Mouse (Mus musculus) hindbrain, embryonic 16.5 days (tissue): ENCODE results near the gene Ankrd45. TPM values are rescaled to one million over a fixed set of nuclear protein-coding genes. Genes with fewer than 3 reads are reported as not detected.
"Not testable (repeated sequence)": the region's sequence is repeated elsewhere in the genome, so short reads cannot be mapped to it uniquely, and the experiment has no call there.

Experiments used
- ATAC-seq: fragments of 200-750 bp; cut with Nextera tagmentation; 2 replicates; pipeline ENCODE4 v1.8.0; 2017; ENCODE audit warnings: moderate TSS enrichment, moderate library complexity
- H3K27ac ChIP-seq: fragments of 300-500 bp; sonication (generic); 2 replicates; pipeline ENCODE4 v1.5.1; 2014; ENCODE audit warnings: low read depth, mild to moderate bottlenecking, control low read depth, low read length, moderate library complexity
- H3K27me3 ChIP-seq: fragments of 300-500 bp; sonication (generic); replicated peaks from 2 replicates; pipeline ENCODE4 v1.6.1; 2014; ENCODE audit warnings: low read length; ENCODE audit not compliant: control insufficient read depth, insufficient read depth
- H3K36me3 ChIP-seq: fragments of 300-500 bp; sonication (generic); 2 replicates; pipeline ENCODE4 v1.6.1; 2014; ENCODE audit warnings: mild to moderate bottlenecking, low read length, moderate library complexity, mixed read lengths; ENCODE audit not compliant: control insufficient read depth, insufficient read depth
- H3K4me1 ChIP-seq: fragments of 300-500 bp; sonication (generic); 2 replicates; pipeline ENCODE4 v1.6.1; 2014; ENCODE audit warnings: low read depth, low read length; ENCODE audit not compliant: control insufficient read depth, insufficient read depth
- H3K4me2 ChIP-seq: fragments of 300-500 bp; sonication (generic); 2 replicates; pipeline ENCODE4 v1.6.1; 2014; ENCODE audit warnings: mild to moderate bottlenecking, low read length, control low read depth, moderate library complexity
- H3K4me3 ChIP-seq: fragments of 300-500 bp; sonication (generic); 2 replicates; pipeline ENCODE4 v1.5.1; 2014; ENCODE audit warnings: mild to moderate bottlenecking, low read length, control low read depth, moderate library complexity
- H3K9ac ChIP-seq: fragments of 300-500 bp; sonication (generic); 2 replicates; pipeline ENCODE4 v1.6.1; 2014; ENCODE audit warnings: low read depth, mild to moderate bottlenecking, control low read depth, low read length, moderate library complexity
- H3K9me3 ChIP-seq: fragments of 300-500 bp; sonication (generic); 2 replicates; pipeline ENCODE4 v1.6.1; 2014; ENCODE audit warnings: mild to moderate bottlenecking, low read length, moderate library complexity; ENCODE audit not compliant: control insufficient read depth
- WGBS: fragments of 180-500 bp; shearing (Covaris S2); extraction: QIAGEN DNeasy Blood & Tissue Kit; methylation state at CpG from one replicate; pipeline ENCODE4 v1.1.7; 2014; 5-methylcytosine and 5-hydroxymethylcytosine counted together
- polyA plus RNA-seq: library from polyadenylated mRNA; unstranded; fragments of >200 nt; fragmentation: Nextera tagmentation; extraction: Ambion mirVana; gene quantifications from 2 replicates; pipeline ENCODE4 v1.2.1, GENCODE M21; 2015

The Ankrd45 gene
- polyA plus RNA-seq, 1 experiment from 2014 or later: 32.0 TPM

GRCm38 (mm10) chr1:161139496-161139895 is 3.0 kb upstream of the Ankrd45 start:
- Histone ChIP-seq H3K4me2 (no peak overlapping the region), H3K4me3 (no peak overlapping the region), H3K36me3 (no peaks in the 10 kb centered on the region), H3K9ac (no peak overlapping the region), H3K9me3 (no peaks in the 10 kb centered on the region), H3K4me1 (no peaks in the 10 kb centered on the region), H3K27me3 (0 out of 2 replicates have a peak, but pooled peaks cover 2% of the 10 kb centered on the region), H3K27ac (no peak overlapping the region)
- ATAC-seq: no peak
- whole genome bisulfite sequencing: 87% methylated on average over 2 of the region's 2 CpGs

- H3K4me2 ChIP-seq: no peak overlapping the region
- H3K4me1 ChIP-seq: no peaks in the 10 kb centered on the region
- no peak overlapping the region for H3K9ac ChIP-seq
- no peak for ATAC-seq
- 0 out of 2 replicates have a peak, but pooled peaks cover 2% of the 10 kb centered on the region for H3K27me3 ChIP-seq
- H3K9me3 ChIP-seq: no peaks in the 10 kb centered on the region
- no peak overlapping the region for H3K27ac ChIP-seq
- H3K4me3 ChIP-seq: no peak overlapping the region
- no peaks in the 10 kb centered on the region for H3K36me3 ChIP-seq
- 89% methylated on average over 9 of the region's 9 CpGs for WGBS
Observed at GRCm38 (mm10) chr1:161140026-161140762, 2.3 kb upstream of the Ankrd45 start.

- Histone ChIP-seq H3K9ac (no peak overlapping the region), H3K27me3 (no peaks in the 10 kb centered on the region), H3K9me3 (no peaks in the 10 kb centered on the region), H3K4me1 (no peaks in the 10 kb centered on the region), H3K27ac (no peak overlapping the region), H3K36me3 (no peaks in the 10 kb centered on the region), H3K4me3 (peak overlapping the region; percentile 55), H3K4me2 (peak overlapping the region; percentile 81)
- no peak for ATAC-seq
- 86% methylated on average over 7 of the region's 7 CpGs for WGBS
Observed at GRCm38 (mm10) chr1:161143216-161143615, 725 bp downstream of the Ankrd45 start.

GRCm38 (mm10) chr1:161145611-161146010 is 3.1 kb downstream of the Ankrd45 start:
- H3K9me3 ChIP-seq, ATAC-seq, H3K36me3 ChIP-seq, H3K4me3 ChIP-seq, H3K9ac ChIP-seq, H3K27ac ChIP-seq, H3K27me3 ChIP-seq, H3K4me2 ChIP-seq, H3K4me1 ChIP-seq: not testable (repeated sequence)
- WGBS: 86% methylated on average over 8 of the region's 8 CpGs

GRCm38 (mm10) chr1:161147888-161148287 is 5.4 kb downstream of the Ankrd45 start:
- no peak for ATAC-seq
- H3K9me3 ChIP-seq: no peaks in the 10 kb centered on the region
- no peaks in the 10 kb centered on the region for H3K27me3 ChIP-seq
- no peak overlapping the region for H3K9ac ChIP-seq
- H3K4me1 ChIP-seq: no peaks in the 10 kb centered on the region
- 76% methylated on average over 2 of the region's 2 CpGs for WGBS
- no peaks in the 10 kb centered on the region for H3K36me3 ChIP-seq
- H3K4me3 ChIP-seq: no peak overlapping the region
- H3K27ac ChIP-seq: no peak overlapping the region
- H3K4me2 ChIP-seq: no peak overlapping the region

- Histone ChIP-seq H3K9me3 (no peaks in the 10 kb centered on the region), H3K36me3 (no peaks in the 10 kb centered on the region), H3K4me2 (no peak overlapping the region), H3K27me3 (no peaks in the 10 kb centered on the region), H3K4me3 (no peak overlapping the region), H3K9ac (no peak overlapping the region), H3K27ac (no peak overlapping the region), H3K4me1 (no peaks in the 10 kb centered on the region)
- ATAC-seq: no peak
- 72% methylated on average over 6 of the region's 6 CpGs for WGBS
Observed at GRCm38 (mm10) chr1:161151098-161151497, 8.6 kb downstream of the Ankrd45 start.

GRCm38 (mm10) chr1:161156546-161156945 is 14.1 kb downstream of the Ankrd45 start:
- Histone ChIP-seq H3K27ac (no peak overlapping the region), H3K4me1 (no peaks in the 10 kb centered on the region), H3K9me3 (no peaks in the 10 kb centered on the region), H3K36me3 (no peaks in the 10 kb centered on the region), H3K4me3 (no peak overlapping the region), H3K27me3 (no peaks in the 10 kb centered on the region), H3K4me2 (no peak overlapping the region), H3K9ac (no peak overlapping the region)
- 89% methylated on average over 10 of the region's 10 CpGs for WGBS
- no peak for ATAC-seq

GRCm38 (mm10) chr1:161159214-161159613 is 16.7 kb downstream of the Ankrd45 start, which contains the start of gene Tex50:
Gene Tex50 (minus strand): TSS chr1:161159314.
- H3K4me1 ChIP-seq: no peaks in the 10 kb centered on the region
- H3K4me3 ChIP-seq: no peak within 1 kb of the TSS
- ATAC-seq: no peak
- H3K4me2 ChIP-seq: no peak within 1 kb of the TSS
- 85% methylated on average over 3 of the region's 3 CpGs for WGBS
- H3K27me3 ChIP-seq: no peaks in the 10 kb centered on the region
- peaks cover 5% of the 10 kb centered on the region; the same call in 1 of the 2 replicates for H3K36me3 ChIP-seq
- H3K9ac ChIP-seq: no peak within 1 kb of the TSS
- no peaks in the 10 kb centered on the region for H3K9me3 ChIP-seq
- no peak within 1 kb of the TSS for H3K27ac ChIP-seq

GRCm38 (mm10) chr1:161160266-161160665 is 17.8 kb downstream of the Ankrd45 start:
- no peak overlapping the region for H3K27ac ChIP-seq
- no peak for ATAC-seq
- no peak overlapping the region for H3K4me3 ChIP-seq
- no peaks in the 10 kb centered on the region for H3K9me3 ChIP-seq
- WGBS: 71% methylated on average over 4 of the region's 4 CpGs
- H3K36me3 ChIP-seq: peaks cover 5% of the 10 kb centered on the region; the same call in 1 of the 2 replicates
- H3K27me3 ChIP-seq: no peaks in the 10 kb centered on the region
- H3K4me1 ChIP-seq: no peaks in the 10 kb centered on the region
- no peak overlapping the region for H3K9ac ChIP-seq
- H3K4me2 ChIP-seq: no peak overlapping the region
